Mouse (Mus musculus) olfactory bulb, adult 2 months (tissue): ENCODE measurements around the gene Phldb2.

Source experiments
- CTCF ChIP-seq: fragments of 200-500 bp; IDR thresholded peaks from 2 replicates; pipeline ENCODE4 v1.5.1; 2012; ENCODE audit warnings: low read depth, mild to moderate bottlenecking, low read length, moderate library complexity; ENCODE audit not compliant: insufficient read depth
- POLR2A ChIP-seq: fragments of 200-500 bp; IDR thresholded peaks from 2 replicates; pipeline ENCODE4 v1.6.1; 2012; ENCODE audit warnings: mild to moderate bottlenecking, low read depth, low read length, moderate library complexity; ENCODE audit not compliant: insufficient read depth

DNA sequence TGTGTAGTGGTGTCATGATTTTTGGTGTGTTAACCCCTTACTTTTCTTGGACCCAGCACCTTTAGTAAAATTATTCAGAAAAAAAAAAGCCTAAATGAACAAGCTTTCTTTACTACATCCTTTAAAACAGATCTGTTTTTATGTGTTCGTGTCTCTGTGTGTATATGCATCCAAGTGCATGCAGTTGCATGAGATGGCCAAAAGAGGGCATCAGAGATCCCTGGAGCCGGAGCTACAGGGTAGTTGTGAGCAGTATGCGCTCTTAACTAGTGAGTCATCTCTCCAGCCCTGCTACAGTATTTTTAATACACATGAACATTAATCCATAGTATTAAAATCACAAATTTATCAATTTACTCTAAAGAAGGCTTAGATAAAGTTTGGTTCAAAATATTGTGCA, 14.0 kb downstream of the Phldb2 start:
- no peak for TF ChIP-seq POLR2A
- no peak for TF ChIP-seq CTCF
